Comparison of ENCODE assay signal across 8 mouse cellular contexts in genomic region chr3:89962751-89963220, GRCm38 (mm10). TPM values are rescaled to one million over a fixed set of nuclear protein-coding genes. Genes with fewer than 3 reads are reported as not detected.
DNase-seq lines count a peak whose midpoint lies in the region; ATAC-seq and TF ChIP-seq lines count a peak whose summit lies in the region.

No protein-coding gene starts in this region.

- no peak for TF ChIP-seq CTCF in layer of hippocampus, adult 2 months (conservative IDR thresholded peaks at IDR 0.05)

- in situ Hi-C loops in ES-E14 (cut with MboI; ENCODE audit: low sequenced_read_pairs in 2 of 2, unreplicated experiment in 2 of 2), result no loop called here

- H3K27me3 ChIP-seq in embryonic facial prominence, embryonic 12.5 days, result no peaks in the 10 kb centered on the region
- H3K27me3 ChIP-seq in hindbrain, embryonic 16.5 days (replicated peaks; ENCODE audit: control insufficient read depth, insufficient read depth, low read length), result no peaks in the 10 kb centered on the region
- no peaks in the 10 kb centered on the region for H3K27me3 ChIP-seq in midbrain, embryonic 14.5 days (ENCODE audit: control insufficient read depth, insufficient read depth, low read length)

- H3K9ac ChIP-seq in ES-E14 (ENCODE audit: insufficient read depth, low read depth, low read length, poor library complexity, severe bottlenecking), result peak overlapping the region; percentile 87
- H3K9ac ChIP-seq in embryonic facial prominence, embryonic 12.5 days, result peak overlapping the region; percentile 93
- peak overlapping the region; percentile 94 for H3K9ac ChIP-seq in hindbrain, embryonic 16.5 days (ENCODE audit: low read depth, low read length)
- peak overlapping the region; percentile 84 for H3K9ac ChIP-seq in midbrain, embryonic 14.5 days (replicated peaks; ENCODE audit: low read length)

- no peaks in the 10 kb centered on the region for H3K36me3 ChIP-seq in ES-E14 (ENCODE audit: control insufficient read depth, insufficient read depth, low read length, poor library complexity, severe bottlenecking)
- H3K36me3 ChIP-seq in embryonic facial prominence, embryonic 12.5 days, result peaks cover 19% of the 10 kb centered on the region
- H3K36me3 ChIP-seq in hindbrain, embryonic 16.5 days (ENCODE audit: control insufficient read depth, insufficient read depth, low read length), result peaks cover 5% of the 10 kb centered on the region
- peaks cover 11% of the 10 kb centered on the region for H3K36me3 ChIP-seq in midbrain, embryonic 14.5 days (ENCODE audit: control insufficient read depth, insufficient read depth, low read length)

- intact Hi-C loops in left cerebral cortex, postnatal 25 days (cut with DNase I), result loop anchor here (2.0 to 5.0 kb wide), 3 partner anchors 36 to 640 kb away; partner anchors contain the start of genes Efna3 and Hax1

- peaks cover 0 to 17% of the 10 kb centered on the region in 2 experiments; a peak in 3 of 4 replicates for H3K4me1 ChIP-seq in ES-E14 (ENCODE audit: control insufficient read depth in 2 of 2, insufficient read depth in 2 of 2, low read length in 2 of 2, poor library complexity in 1 of 2)
- peaks cover 37% of the 10 kb centered on the region for H3K4me1 ChIP-seq in embryonic facial prominence, embryonic 12.5 days
- peaks cover 47% of the 10 kb centered on the region for H3K4me1 ChIP-seq in hindbrain, embryonic 16.5 days (ENCODE audit: control insufficient read depth, insufficient read depth, low read depth, low read length)
- peaks cover 44% of the 10 kb centered on the region for H3K4me1 ChIP-seq in midbrain, embryonic 14.5 days (ENCODE audit: control insufficient read depth, insufficient read depth, low read length)

- no peaks in the 10 kb centered on the region for H3K9me3 ChIP-seq in ES-E14 (ENCODE audit: control insufficient read depth, insufficient read depth, low read depth, low read length)
- no peaks in the 10 kb centered on the region for H3K9me3 ChIP-seq in embryonic facial prominence, embryonic 12.5 days
- no peaks in the 10 kb centered on the region for H3K9me3 ChIP-seq in hindbrain, embryonic 16.5 days (ENCODE audit: control insufficient read depth, low read length)
- H3K9me3 ChIP-seq in midbrain, embryonic 14.5 days (ENCODE audit: control insufficient read depth, low read length), result no peaks in the 10 kb centered on the region

- peak; percentile 45; the same call in 1 of the 2 replicates for ATAC-seq in embryonic facial prominence, embryonic 12.5 days (ENCODE audit: insufficient number of reproducible peaks, insufficient read depth, low FRiP score, low TSS enrichment)
- ATAC-seq in hindbrain, embryonic 16.5 days, result peak; percentile 14
- ATAC-seq in midbrain, embryonic 14.5 days (ENCODE audit: low FRiP score, low TSS enrichment), result no peak; the same call in 1 of the 2 replicates

- WGBS in embryonic facial prominence, embryonic 12.5 days, result 0% methylated on average over 30 of the region's 30 CpGs
- under 1% methylated on average over 30 of the region's 30 CpGs for WGBS in hindbrain, embryonic 16.5 days
- WGBS in midbrain, embryonic 14.5 days, result 2% methylated on average over 30 of the region's 30 CpGs

- peak overlapping the region; percentile 77 for H3K4me2 ChIP-seq in embryonic facial prominence, embryonic 12.5 days (replicated peaks)
- peak overlapping the region; percentile 96 for H3K4me2 ChIP-seq in hindbrain, embryonic 16.5 days (ENCODE audit: low read length)
- peak overlapping the region; percentile 91 for H3K4me2 ChIP-seq in midbrain, embryonic 14.5 days (ENCODE audit: low read length)

- peak overlapping the region; percentile 96 for H3K27ac ChIP-seq in layer of hippocampus, adult 2 months
- no peak overlapping the region for H3K27ac ChIP-seq in ES-E14 (ENCODE audit: insufficient read depth, low read depth, low read length, poor library complexity, severe bottlenecking)
- peak overlapping the region; percentile 95 for H3K27ac ChIP-seq in embryonic facial prominence, embryonic 12.5 days
- peak overlapping the region; percentile 92 for H3K27ac ChIP-seq in hindbrain, embryonic 16.5 days (ENCODE audit: low read depth, low read length)
- peak overlapping the region; percentile 93 for H3K27ac ChIP-seq in midbrain, embryonic 14.5 days (replicated peaks; ENCODE audit: low read depth, low read length)

- no peak for DNase-seq in layer of hippocampus, adult 2 months (ENCODE audit: low spot score in 2 of 2)
- DNase-seq in layer of hippocampus, adult 9-10 months (ENCODE audit: low spot score), result no peak
- DNase-seq in ES-E14 (ENCODE audit: low read depth, low spot score), result no peak
- DNase-seq in midbrain, embryonic 14.5 days, result no peak
- DNase-seq in left cerebral cortex, postnatal 25 days (ENCODE audit: low spot score in 2 of 2), result no peak
- no peak for DNase-seq in kidney, adult 11 months

- peak overlapping the region; percentile 91 for H3K4me3 ChIP-seq in layer of hippocampus, adult 2 months
- H3K4me3 ChIP-seq in ES-E14 (ENCODE audit: insufficient read depth in 1 of 2, low read depth in 1 of 2, low read length in 2 of 2, poor library complexity in 1 of 2, severe bottlenecking in 1 of 2), result peak overlapping the region; percentile 87 to 90
- peak overlapping the region; percentile 96 for H3K4me3 ChIP-seq in embryonic facial prominence, embryonic 12.5 days
- H3K4me3 ChIP-seq in hindbrain, embryonic 16.5 days (ENCODE audit: low read length), result peak overlapping the region; percentile 87
- peak overlapping the region; percentile 97 for H3K4me3 ChIP-seq in midbrain, embryonic 14.5 days (replicated peaks; ENCODE audit: low read depth, low read length)

TF ChIP-seq in ES-E14, 5 proteins besides CTCF, POLR2A, EP300 and RAD21:
- no peak for TF ChIP-seq HCFC1 (IDR thresholded peaks at IDR 0.05; ENCODE audit: borderline replicate concordance, insufficient read depth, low read length)
- TF ChIP-seq ZC3H11A (IDR thresholded peaks at IDR 0.05; ENCODE audit: borderline replicate concordance, low read depth, low read length), result no peak
- no peak for TF ChIP-seq MAFK (IDR thresholded peaks at IDR 0.05; ENCODE audit: insufficient read depth, low read depth, low read length)
- TF ChIP-seq CHD2 (IDR thresholded peaks at IDR 0.05; ENCODE audit: low read depth, low read length), result no peak
- no peak for TF ChIP-seq ZNF384 (IDR thresholded peaks at IDR 0.05; ENCODE audit: low read depth, low read length)

RNA-seq across cellular contexts. Expression of gene Atp8b2, which starts 0.5 kb away (rescaled TPM):
- 10 to 100 TPM; 79.1 to 94.6 TPM for total RNA-seq in layer of hippocampus, adult 2 months (2021)
- 41.6 and 51.4 TPM in 2 replicates for total RNA-seq in ES-E14 (2012; rRNA removed)
- polyA plus RNA-seq in embryonic facial prominence, embryonic 12.5 days (2016; fragmentation: Nextera tagmentation; extraction: Ambion mirVana), result 19.1 and 22.9 TPM in 2 replicates
- polyA plus RNA-seq in hindbrain, embryonic 16.5 days (2015; fragmentation: Nextera tagmentation; extraction: Ambion mirVana), result 15.1 and 15.5 TPM in 2 replicates
- 13.6 and 14.7 TPM in 2 replicates for polyA plus RNA-seq in midbrain, embryonic 14.5 days (2014; fragmentation: Nextera tagmentation; extraction: Ambion mirVana)
- total RNA-seq in left cerebral cortex, postnatal 25 days (2021), result 100 to 1,000 TPM in 1 of 2 experiments, 10 to 100 TPM in 1; 93.5 to 110 TPM

RNA-seq across cellular contexts. Expression of gene Hax1, which starts 35.8 kb away (rescaled TPM):
- total RNA-seq in layer of hippocampus, adult 2 months (2021), result 10 to 100 TPM; 89.8 to 91.8 TPM
- total RNA-seq in ES-E14 (2012; rRNA removed), result 222 and 241 TPM in 2 replicates
- 172 and 173 TPM in 2 replicates for polyA plus RNA-seq in embryonic facial prominence, embryonic 12.5 days (2016; fragmentation: Nextera tagmentation; extraction: Ambion mirVana)
- polyA plus RNA-seq in hindbrain, embryonic 16.5 days (2015; fragmentation: Nextera tagmentation; extraction: Ambion mirVana), result 114 TPM in 2 replicates
- 111 and 114 TPM in 2 replicates for polyA plus RNA-seq in midbrain, embryonic 14.5 days (2014; fragmentation: Nextera tagmentation; extraction: Ambion mirVana)
- 100 to 1,000 TPM in 1 of 2 experiments, 10 to 100 TPM in 1; 99.7 to 104 TPM for total RNA-seq in left cerebral cortex, postnatal 25 days (2021)

RNA-seq across cellular contexts. Expression of gene Il6ra, which starts 49.8 kb away (rescaled TPM):
- total RNA-seq in layer of hippocampus, adult 2 months (2021), result 1 to 10 TPM; 5.9 to 6.1 TPM
- 1.0 and 1.8 TPM in 2 replicates for total RNA-seq in ES-E14 (2012; rRNA removed)
- polyA plus RNA-seq in embryonic facial prominence, embryonic 12.5 days (2016; fragmentation: Nextera tagmentation; extraction: Ambion mirVana), result 0.60 and 0.79 TPM in 2 replicates
- 1.1 and 1.2 TPM in 2 replicates for polyA plus RNA-seq in hindbrain, embryonic 16.5 days (2015; fragmentation: Nextera tagmentation; extraction: Ambion mirVana)
- 0.27 and 0.66 TPM in 2 replicates for polyA plus RNA-seq in midbrain, embryonic 14.5 days (2014; fragmentation: Nextera tagmentation; extraction: Ambion mirVana)
- total RNA-seq in left cerebral cortex, postnatal 25 days (2021), result 1 to 10 TPM; 4.7 to 5.0 TPM
